ENCODE assay signal across 22 mouse cellular contexts in genomic region chr8:123122059-123122458, GRCm38 (mm10). TPM values are rescaled to one million over a fixed set of nuclear protein-coding genes. Genes with fewer than 3 reads are reported as not detected.
DNase-seq lines count a peak whose midpoint lies in the region; ATAC-seq and TF ChIP-seq lines count a peak whose summit lies in the region.
"Had no signal": no experiment of that assay in that cellular context is flagged by ENCODE, and none has a peak within 500 bp of the region (broad histone marks: within the 10 kb centered on the region; RNA-seq: fewer than 3 reads in every experiment).

No protein-coding gene starts in this region.

- WGBS in heart, embryonic 10.5 days: 62% methylated on average over 9 of the region's 9 CpGs
- WGBS in heart, embryonic 12.5 days: 60% methylated on average over 9 of the region's 9 CpGs
- WGBS in stomach, embryonic 16.5 days: 28% methylated on average over 9 of the region's 9 CpGs
- WGBS in stomach, postnatal 0 days: 35% methylated on average over 9 of the region's 9 CpGs

- no peak overlapping the region for H3K4me3 ChIP-seq in heart, embryonic 10.5 days
- H3K4me3 ChIP-seq in heart, embryonic 12.5 days: no peak overlapping the region
- H3K4me3 ChIP-seq in stomach, embryonic 16.5 days (replicated peaks; ENCODE audit: low read length): no peak overlapping the region
- no peak overlapping the region for H3K4me3 ChIP-seq in stomach, postnatal 0 days (ENCODE audit: low read depth, low read length)
- H3K4me3 ChIP-seq: embryonic facial prominence, embryonic 12.5 days; forebrain, embryonic 12.5 days; gastrocnemius, adult 2 months; heart, embryonic 15.5 days; hindbrain, embryonic 13.5 days had no signal

- no peak overlapping the region for H3K4me2 ChIP-seq in heart, embryonic 12.5 days
- no peak overlapping the region for H3K4me2 ChIP-seq in stomach, embryonic 16.5 days (ENCODE audit: low read depth, low read length)
- no peak overlapping the region for H3K4me2 ChIP-seq in stomach, postnatal 0 days (replicated peaks; ENCODE audit: low read depth)
- H3K4me2 ChIP-seq: embryonic facial prominence, embryonic 12.5 days; forebrain, embryonic 12.5 days; heart, embryonic 15.5 days; hindbrain, embryonic 13.5 days had no signal

- no peaks in the 10 kb centered on the region for H3K36me3 ChIP-seq in heart, embryonic 10.5 days
- no peaks in the 10 kb centered on the region for H3K36me3 ChIP-seq in heart, embryonic 12.5 days
- no peaks in the 10 kb centered on the region for H3K36me3 ChIP-seq in stomach, embryonic 16.5 days (ENCODE audit: control insufficient read depth, insufficient read depth, low read length)
- H3K36me3 ChIP-seq in stomach, postnatal 0 days (ENCODE audit: control insufficient read depth, insufficient read depth, low read length): no peaks in the 10 kb centered on the region
- H3K36me3 ChIP-seq: embryonic facial prominence, embryonic 12.5 days; forebrain, embryonic 12.5 days; heart, embryonic 15.5 days; hindbrain, embryonic 13.5 days had no signal

- H3K9ac ChIP-seq in heart, embryonic 12.5 days: no peak overlapping the region
- H3K9ac ChIP-seq in stomach, embryonic 16.5 days (ENCODE audit: low read length): peak overlapping the region; percentile 38; the same call in 1 of the 2 replicates
- no peak overlapping the region for H3K9ac ChIP-seq in stomach, postnatal 0 days (ENCODE audit: low read length)
- H3K9ac ChIP-seq: embryonic facial prominence, embryonic 12.5 days; forebrain, embryonic 12.5 days; heart, embryonic 15.5 days; hindbrain, embryonic 13.5 days had no signal

- peaks cover 38% of the 10 kb centered on the region for H3K4me1 ChIP-seq in heart, embryonic 10.5 days
- peaks cover 25% of the 10 kb centered on the region for H3K4me1 ChIP-seq in heart, embryonic 12.5 days (replicated peaks)
- peaks cover 18% of the 10 kb centered on the region for H3K4me1 ChIP-seq in stomach, embryonic 16.5 days (ENCODE audit: control insufficient read depth, insufficient read depth, low read length)
- peaks cover 2% of the 10 kb centered on the region; the same call in 1 of the 2 replicates for H3K4me1 ChIP-seq in stomach, postnatal 0 days (replicated peaks; ENCODE audit: control insufficient read depth, insufficient read depth)

- ATAC-seq in heart, embryonic 12.5 days (ENCODE audit: insufficient number of reproducible peaks, low FRiP score): no peak
- ATAC-seq in stomach, embryonic 16.5 days (ENCODE audit: insufficient read depth, low FRiP score): 0 out of 2 replicates have a peak, but pooled peaks have one; percentile 14
- no peak for ATAC-seq in stomach, postnatal 0 days (ENCODE audit: low FRiP score, low TSS enrichment)
- ATAC-seq: forebrain, embryonic 16.5 days; hindbrain, postnatal 0 days had no signal

- H3K27ac ChIP-seq in heart, embryonic 10.5 days: peak overlapping the region; percentile 7
- H3K27ac ChIP-seq in heart, embryonic 12.5 days (ENCODE audit: poor library complexity, severe bottlenecking): no peak overlapping the region
- no peak overlapping the region for H3K27ac ChIP-seq in stomach, embryonic 16.5 days (ENCODE audit: low read length)
- H3K27ac ChIP-seq in stomach, postnatal 0 days (replicated peaks): no peak overlapping the region
- H3K27ac ChIP-seq: embryonic facial prominence, embryonic 12.5 days; forebrain, embryonic 12.5 days; gastrocnemius, adult 2 months; heart, embryonic 15.5 days; hindbrain, embryonic 13.5 days; hindbrain, postnatal 0 days had no signal

- peaks cover 88% of the 10 kb centered on the region for H3K27me3 ChIP-seq in heart, embryonic 10.5 days (ENCODE audit: insufficient read depth, poor library complexity, severe bottlenecking)
- H3K27me3 ChIP-seq in heart, embryonic 12.5 days (replicated peaks): peaks cover 73% of the 10 kb centered on the region
- peaks cover 30% of the 10 kb centered on the region for H3K27me3 ChIP-seq in stomach, embryonic 16.5 days (ENCODE audit: control insufficient read depth, insufficient read depth, low read length)
- H3K27me3 ChIP-seq in stomach, postnatal 0 days (ENCODE audit: control insufficient read depth, insufficient read depth, low read length): peaks cover 3% of the 10 kb centered on the region; the same call in 1 of the 2 replicates

- no peak for TF ChIP-seq EP300 in stomach, postnatal 0 days (optimal IDR thresholded peaks at IDR 0.05)

- DNase-seq in heart, embryonic 10.5 days (ENCODE audit: low spot score): no peak
- DNase-seq in kidney, postnatal 10 days: peak; percentile 49
- DNase-seq in kidney, adult 9 months: no peak
- DNase-seq in stomach, postnatal 0 days (ENCODE audit: low spot score): no peak
- no peak for DNase-seq in embryo, embryonic 10 days (ENCODE audit: low spot score)
- DNase-seq: adrenal gland, adult 2 months; adrenal gland, postnatal 25 days; cerebellum, adult 2 months; cerebellum, postnatal 10 days; embryo, embryonic 11 days; gastrocnemius, adult 2 months; gastrocnemius, postnatal 36 days; heart, adult 11 months; heart, postnatal 14 days had no signal

- H3K9me3 ChIP-seq in heart, embryonic 10.5 days: no peaks in the 10 kb centered on the region
- no peaks in the 10 kb centered on the region for H3K9me3 ChIP-seq in heart, embryonic 12.5 days (replicated peaks)
- H3K9me3 ChIP-seq in stomach, embryonic 16.5 days (replicated peaks; ENCODE audit: control insufficient read depth, low read length): no peaks in the 10 kb centered on the region
- no peaks in the 10 kb centered on the region for H3K9me3 ChIP-seq in stomach, postnatal 0 days (ENCODE audit: control insufficient read depth, low read length)
- H3K9me3 ChIP-seq: embryonic facial prominence, embryonic 12.5 days; forebrain, embryonic 12.5 days; heart, embryonic 15.5 days; hindbrain, embryonic 13.5 days had no signal

- TF ChIP-seq CTCF in stomach, postnatal 0 days (IDR thresholded peaks at IDR 0.05; ENCODE audit: low read depth): no peak

RNA-seq across cellular contexts. Expression of gene Cpne7, which starts 4.9 kb away (rescaled TPM):
- 0.76 and 1.5 TPM in 2 replicates for polyA plus RNA-seq in heart, embryonic 10.5 days (2016; fragmentation: Nextera tagmentation; extraction: Ambion mirVana)
- 0.18 and 0.24 TPM in 2 replicates for polyA plus RNA-seq in heart, embryonic 12.5 days (2016; fragmentation: Nextera tagmentation; extraction: Ambion mirVana)
- 2.2 and 3.4 TPM in 2 replicates for polyA plus RNA-seq in stomach, embryonic 16.5 days (2015; fragmentation: Nextera tagmentation; extraction: Ambion mirVana)
- 1.4 TPM in 2 replicates for polyA plus RNA-seq in stomach, postnatal 0 days (2015; fragmentation: Nextera tagmentation; extraction: Ambion mirVana)

RNA-seq across cellular contexts. Expression of gene Rpl13, which starts 19.9 kb away (rescaled TPM):
- 1,165 and 1,266 TPM in 2 replicates for polyA plus RNA-seq in heart, embryonic 10.5 days (2016; fragmentation: Nextera tagmentation; extraction: Ambion mirVana)
- 1,041 and 1,045 TPM in 2 replicates for polyA plus RNA-seq in heart, embryonic 12.5 days (2016; fragmentation: Nextera tagmentation; extraction: Ambion mirVana)
- 1,046 and 1,463 TPM in 2 replicates for polyA plus RNA-seq in stomach, embryonic 16.5 days (2015; fragmentation: Nextera tagmentation; extraction: Ambion mirVana)
- polyA plus RNA-seq in stomach, postnatal 0 days (2015; fragmentation: Nextera tagmentation; extraction: Ambion mirVana): 1,460 and 1,506 TPM in 2 replicates

RNA-seq across cellular contexts. Expression of gene Sult5a1, which starts 36.1 kb away (rescaled TPM):
- 9.3 and 12.3 TPM in 2 replicates for polyA plus RNA-seq in heart, embryonic 10.5 days (2016; fragmentation: Nextera tagmentation; extraction: Ambion mirVana)
- 5.4 and 5.8 TPM in 2 replicates for polyA plus RNA-seq in heart, embryonic 12.5 days (2016; fragmentation: Nextera tagmentation; extraction: Ambion mirVana)
- 17.6 and 18.4 TPM in 2 replicates for polyA plus RNA-seq in stomach, embryonic 16.5 days (2015; fragmentation: Nextera tagmentation; extraction: Ambion mirVana)
- 7.8 and 9.3 TPM in 2 replicates for polyA plus RNA-seq in stomach, postnatal 0 days (2015; fragmentation: Nextera tagmentation; extraction: Ambion mirVana)

RNA-seq across cellular contexts. Expression of gene Spg7, which starts 59.3 kb away (rescaled TPM):
- polyA plus RNA-seq in heart, embryonic 10.5 days (2016; fragmentation: Nextera tagmentation; extraction: Ambion mirVana): 57.4 and 63.0 TPM in 2 replicates
- polyA plus RNA-seq in heart, embryonic 12.5 days (2016; fragmentation: Nextera tagmentation; extraction: Ambion mirVana): 77.3 and 79.9 TPM in 2 replicates
- polyA plus RNA-seq in stomach, embryonic 16.5 days (2015; fragmentation: Nextera tagmentation; extraction: Ambion mirVana): 43.0 and 44.8 TPM in 2 replicates
- 29.6 and 32.0 TPM in 2 replicates for polyA plus RNA-seq in stomach, postnatal 0 days (2015; fragmentation: Nextera tagmentation; extraction: Ambion mirVana)
